In genomic region chr19:53389417-53389816, GRCm38 (mm10) we compare ENCODE assay signal across 8 mouse cellular contexts. TPM values are rescaled to one million over a fixed set of nuclear protein-coding genes. Genes with fewer than 3 reads are reported as not detected.
DNase-seq lines count a peak whose midpoint lies in the region; ATAC-seq lines count a peak whose summit lies in the region.

No protein-coding gene starts in this region.

- H3K36me3 ChIP-seq in kidney, embryonic 14.5 days (ENCODE audit: control insufficient read depth, insufficient read depth, low read length) = peaks cover 40% of the 10 kb centered on the region
- H3K36me3 ChIP-seq in hindbrain, embryonic 15.5 days = peaks cover 28% of the 10 kb centered on the region
- H3K36me3 ChIP-seq in midbrain, embryonic 15.5 days (replicated peaks) = peaks cover 2% of the 10 kb centered on the region; the same call in 1 of the 2 replicates

- H3K9ac ChIP-seq in kidney, embryonic 14.5 days (ENCODE audit: low read depth, low read length) = peak overlapping the region; percentile 99
- H3K9ac ChIP-seq in hindbrain, embryonic 15.5 days = peak overlapping the region; percentile 98
- H3K9ac ChIP-seq in midbrain, embryonic 15.5 days = peak overlapping the region; percentile 91

- H3K4me1 ChIP-seq in kidney, embryonic 14.5 days (ENCODE audit: control insufficient read depth, insufficient read depth, low read length) = peaks cover 4% of the 10 kb centered on the region; the same call in 1 of the 2 replicates
- peaks cover 3% of the 10 kb centered on the region; the same call in 1 of the 2 replicates for H3K4me1 ChIP-seq in brown adipose tissue, adult 24 weeks (ENCODE audit: control insufficient read depth, insufficient read depth, insufficient read length, low read length)
- peaks cover 30% of the 10 kb centered on the region for H3K4me1 ChIP-seq in hindbrain, embryonic 15.5 days (replicated peaks)
- peaks cover 16% of the 10 kb centered on the region for H3K4me1 ChIP-seq in midbrain, embryonic 15.5 days

- no peaks in the 10 kb centered on the region for H3K9me3 ChIP-seq in kidney, embryonic 14.5 days (ENCODE audit: control insufficient read depth, low read length)
- H3K9me3 ChIP-seq in hindbrain, embryonic 15.5 days = no peaks in the 10 kb centered on the region
- H3K9me3 ChIP-seq in midbrain, embryonic 15.5 days = no peaks in the 10 kb centered on the region

- H3K27ac ChIP-seq in kidney, embryonic 14.5 days (ENCODE audit: low read depth, low read length) = peak overlapping the region; percentile 98
- peak overlapping the region; percentile 85; the same call in 1 of the 2 replicates for H3K27ac ChIP-seq in brown adipose tissue, adult 24 weeks (replicated peaks; ENCODE audit: low read depth, low read length)
- H3K27ac ChIP-seq in hindbrain, embryonic 15.5 days (replicated peaks) = peak overlapping the region; percentile 95; the same call in 1 of the 2 replicates
- H3K27ac ChIP-seq in midbrain, embryonic 15.5 days = 0 out of 2 replicates have a peak overlapping the region, but pooled peaks have one; percentile 88

- DNase-seq in kidney, postnatal 4 days = no peak
- no peak for DNase-seq in thymus, adult 18-20 months
- DNase-seq in thymus, postnatal 36 days = no peak
- no peak for DNase-seq in embryo, embryonic 10.5 days (ENCODE audit: low spot score)

- 9% methylated on average over 6 of the region's 6 CpGs for WGBS in kidney, embryonic 14.5 days
- WGBS in hindbrain, embryonic 15.5 days = 27% methylated on average over 6 of the region's 6 CpGs
- WGBS in midbrain, embryonic 15.5 days = 26% methylated on average over 6 of the region's 6 CpGs

- ATAC-seq in kidney, embryonic 14.5 days (ENCODE audit: low FRiP score, low TSS enrichment) = no peak
- ATAC-seq in hindbrain, embryonic 15.5 days (ENCODE audit: low FRiP score, low read depth) = no peak
- no peak for ATAC-seq in midbrain, embryonic 15.5 days (replicated peaks)

- peak overlapping the region; percentile 55 for H3K4me2 ChIP-seq in kidney, embryonic 14.5 days (replicated peaks; ENCODE audit: low read depth, low read length)
- peak overlapping the region; percentile 60 for H3K4me2 ChIP-seq in hindbrain, embryonic 15.5 days
- peak overlapping the region; percentile 73 for H3K4me2 ChIP-seq in midbrain, embryonic 15.5 days

- no peaks in the 10 kb centered on the region for H3K27me3 ChIP-seq in kidney, embryonic 14.5 days (ENCODE audit: control insufficient read depth, insufficient read depth, low read length)
- H3K27me3 ChIP-seq in hindbrain, embryonic 15.5 days = no peaks in the 10 kb centered on the region
- no peaks in the 10 kb centered on the region for H3K27me3 ChIP-seq in midbrain, embryonic 15.5 days (replicated peaks)

- H3K4me3 ChIP-seq in kidney, embryonic 14.5 days (ENCODE audit: low read length) = peak overlapping the region; percentile 98
- peak overlapping the region; percentile 95 for H3K4me3 ChIP-seq in brown adipose tissue, adult 24 weeks (ENCODE audit: insufficient read depth, low read depth, low read length)
- peak overlapping the region; percentile 94 for H3K4me3 ChIP-seq in hindbrain, embryonic 15.5 days
- H3K4me3 ChIP-seq in midbrain, embryonic 15.5 days = peak overlapping the region; percentile 85

RNA-seq across cellular contexts. Expression of gene Smndc1, which starts 1.0 kb away (rescaled TPM):
- polyA plus RNA-seq in kidney, embryonic 14.5 days (2014; fragmentation: Nextera tagmentation; extraction: Ambion mirVana) = 47.7 and 49.4 TPM in 2 replicates
- 21.5 and 23.8 TPM in 2 replicates for polyA plus RNA-seq in brown adipose tissue, adult 24 weeks (2012; ENCODE audit: insufficient read depth, insufficient read length, missing spikeins)
- polyA plus RNA-seq in hindbrain, embryonic 15.5 days (2015; fragmentation: Nextera tagmentation; extraction: Ambion mirVana) = 28.3 and 31.6 TPM in 2 replicates
- polyA plus RNA-seq in midbrain, embryonic 15.5 days (2015; fragmentation: Nextera tagmentation; extraction: Ambion mirVana) = 31.9 and 32.4 TPM in 2 replicates

RNA-seq across cellular contexts. Expression of gene Gm10197, which starts 17.9 kb away (rescaled TPM):
- polyA plus RNA-seq in kidney, embryonic 14.5 days (2014; fragmentation: Nextera tagmentation; extraction: Ambion mirVana) = 2.0 and 3.2 TPM in 2 replicates
- not detected in 2 replicates for polyA plus RNA-seq in brown adipose tissue, adult 24 weeks (2012; ENCODE audit: insufficient read depth, insufficient read length, missing spikeins)
- not detected in 2 replicates for polyA plus RNA-seq in hindbrain, embryonic 15.5 days (2015; fragmentation: Nextera tagmentation; extraction: Ambion mirVana)
- 7.7 TPM in 1 of 2 replicates, not detected in the other for polyA plus RNA-seq in midbrain, embryonic 15.5 days (2015; fragmentation: Nextera tagmentation; extraction: Ambion mirVana)
